Mouse (Mus musculus): ENCODE measurements around the gene Wipf3.

DNA sequence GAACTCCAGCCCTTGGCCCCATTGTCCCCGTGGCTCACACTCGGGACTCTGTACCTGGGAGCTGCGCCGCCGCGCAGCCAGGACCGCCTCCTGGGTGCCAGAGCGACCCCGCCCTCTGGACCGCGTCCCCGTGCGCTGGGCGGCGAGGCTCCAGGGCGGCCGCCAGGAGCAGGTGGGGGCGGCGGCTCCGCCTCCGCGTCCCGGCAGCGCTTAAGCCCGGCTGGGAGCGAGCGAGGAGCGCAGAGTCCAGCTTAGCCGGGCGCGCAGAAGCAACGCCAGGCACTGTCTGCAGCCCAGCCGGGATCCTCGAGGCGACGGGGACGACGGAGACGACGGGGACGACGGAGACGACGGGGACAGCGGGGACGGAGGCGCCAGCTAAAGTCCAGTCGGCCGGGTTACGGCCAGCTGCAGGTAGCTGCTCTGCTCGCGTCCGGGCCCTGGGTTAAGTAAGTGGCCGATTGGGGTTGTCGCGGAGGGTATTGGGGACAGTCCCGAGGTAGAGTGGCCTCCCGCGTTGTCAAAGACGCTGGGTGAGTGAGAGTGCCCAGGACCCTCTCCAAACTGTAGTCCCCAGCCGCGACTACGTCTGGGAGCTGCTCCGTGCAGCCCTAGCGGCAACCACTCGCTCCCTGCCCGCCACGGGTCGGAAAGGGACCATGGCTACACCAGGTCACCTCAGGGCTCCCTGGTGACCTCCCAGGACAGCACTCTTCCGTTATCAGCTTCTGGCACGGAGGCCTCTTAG lies at the start of gene Wipf3:
- TF ChIP-seq CTCF (IDR thresholded peaks at IDR 0.05; ENCODE audit: borderline replicate concordance, insufficient read depth, low read length): no peak
- TF ChIP-seq POLR2A (IDR thresholded peaks at IDR 0.05; ENCODE audit: low read depth, low read length): no peak

Data from embryonic fibroblast, embryonic 13.5 days (primary cell).